ENCODE assay signal across 29 mouse cellular contexts in the genomic region with DNA sequence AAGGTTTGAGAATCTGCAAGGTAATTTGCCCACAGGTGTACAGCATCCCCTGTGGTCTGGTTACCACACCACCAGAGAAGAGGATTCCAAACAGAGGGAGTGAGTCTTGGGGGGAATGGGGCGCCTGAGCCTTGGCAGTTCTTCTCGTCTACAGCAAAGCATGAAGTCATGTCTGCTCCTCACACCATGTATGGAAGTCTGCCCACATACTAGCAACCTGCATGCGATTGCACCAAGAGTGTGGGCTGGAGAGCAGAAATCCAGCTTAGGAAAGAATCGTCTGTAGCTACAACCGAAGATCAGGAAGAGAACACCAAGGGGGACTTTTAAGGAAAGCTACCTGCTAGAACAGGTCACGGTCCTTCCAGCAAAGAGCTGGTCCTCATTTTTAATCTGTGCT.
"Had no signal": no experiment of that assay in that cellular context is flagged by ENCODE, and none has a peak within 500 bp of the region (broad histone marks: within the 10 kb centered on the region; RNA-seq: fewer than 3 reads in every experiment).

No protein-coding gene starts in this region.

- H3K27ac ChIP-seq: gastrocnemius, adult 2 months; heart, embryonic 10.5 days; heart, embryonic 13.5 days; heart, embryonic 15.5 days; hindbrain, embryonic 10.5 days; hindbrain, embryonic 12.5 days; hindbrain, embryonic 14.5 days; intestine, embryonic 15.5 days; layer of hippocampus, adult 2 months; left cerebral cortex, adult 2 months; limb, embryonic 10.5 days; limb, embryonic 12.5 days; liver, embryonic 13.5 days; liver, embryonic 15.5 days had no signal

- H3K9me3 ChIP-seq: heart, embryonic 10.5 days; heart, embryonic 13.5 days; heart, embryonic 15.5 days; hindbrain, embryonic 10.5 days; hindbrain, embryonic 12.5 days; intestine, embryonic 15.5 days; limb, embryonic 10.5 days; limb, embryonic 12.5 days; liver, embryonic 13.5 days; liver, embryonic 15.5 days had no signal

- H3K4me3 ChIP-seq: gastrocnemius, adult 2 months; heart, embryonic 10.5 days; heart, embryonic 13.5 days; heart, embryonic 15.5 days; hindbrain, embryonic 10.5 days; hindbrain, embryonic 12.5 days; intestine, embryonic 15.5 days; layer of hippocampus, adult 2 months; left cerebral cortex, adult 2 months; limb, embryonic 10.5 days; limb, embryonic 12.5 days; liver, embryonic 13.5 days; liver, embryonic 15.5 days had no signal

- DNase-seq: gastrocnemius, adult 2 months; gastrocnemius, postnatal 10 days; gastrocnemius, postnatal 25 days; heart, adult 18-20 months; heart, postnatal 10 days; heart, postnatal 4 days; kidney, adult 18-20 months; kidney, adult 8-10 months; kidney, postnatal 10 days; kidney, postnatal 25 days; kidney, postnatal 4 days; liver; liver, embryonic 13.5 days had no signal

- H3K27me3 ChIP-seq: heart, embryonic 15.5 days; hindbrain, embryonic 12.5 days; intestine, embryonic 15.5 days had no signal

- ATAC-seq: hindbrain, embryonic 16.5 days; inflammation-experienced regulatory T-cells, adult 6 months; intestine, embryonic 15.5 days; intestine, postnatal 0 days had no signal

- H3K9ac ChIP-seq: heart, embryonic 13.5 days; heart, embryonic 15.5 days; hindbrain, embryonic 12.5 days; hindbrain, embryonic 14.5 days; intestine, embryonic 15.5 days; limb, embryonic 12.5 days; liver, embryonic 13.5 days; liver, embryonic 15.5 days had no signal

- H3K36me3 ChIP-seq: heart, embryonic 10.5 days; heart, embryonic 13.5 days; heart, embryonic 15.5 days; hindbrain, embryonic 10.5 days; hindbrain, embryonic 12.5 days; intestine, embryonic 15.5 days; limb, embryonic 10.5 days; limb, embryonic 12.5 days; liver, embryonic 13.5 days; liver, embryonic 15.5 days had no signal

- H3K4me2 ChIP-seq: heart, embryonic 13.5 days; heart, embryonic 15.5 days; hindbrain, embryonic 12.5 days; hindbrain, embryonic 14.5 days; intestine, embryonic 15.5 days; limb, embryonic 12.5 days; liver, embryonic 11.5 days; liver, embryonic 13.5 days; liver, embryonic 15.5 days had no signal
